Mouse (Mus musculus) embryo, embryonic 10 days (tissue): ENCODE results near the gene Vstm2a.
A peak's percentile ranks its signal among the peaks of the same experiment; 100 is the strongest.

Experiments
- DNase-seq: peaks from one replicate; pipeline ENCODE4 v3.0.0-alpha.2; 2015; ENCODE audit warnings: low spot score

The Vstm2a gene

GRCm38 (mm10) chr11:16257473-16257921, at the start of gene Vstm2a:
TSS of gene Vstm2a (plus strand) at chr11:16257724.
- peak; percentile 62 for DNase-seq

- DNase-seq: no peak
These were observed 513 bp upstream of the Vstm2a start for GRCm38 (mm10) chr11:16257011-16257410.

- DNase-seq: no peak
These were observed 776 bp downstream of the Vstm2a start for GRCm38 (mm10) chr11:16258300-16258699.

GRCm38 (mm10) chr11:16259876-16260275, 2.4 kb downstream of the Vstm2a start:
- DNase-seq: no peak

- DNase-seq: peak; percentile 90
These were observed 3.4 kb downstream of the Vstm2a start for GRCm38 (mm10) chr11:16260764-16261578.

- DNase-seq: no peak
These were observed 10.9 kb downstream of the Vstm2a start for GRCm38 (mm10) chr11:16268396-16268795.

- DNase-seq: no peak
These were observed 32.9 kb downstream of the Vstm2a start for GRCm38 (mm10) chr11:16290381-16290780.

GRCm38 (mm10) chr11:16292960-16293359, 35.4 kb downstream of the Vstm2a start:
- no peak for DNase-seq

GRCm38 (mm10) chr11:16296521-16296920, 39.0 kb downstream of the Vstm2a start:
- no peak for DNase-seq

- DNase-seq: peak; percentile 4
These were observed 42.0 kb downstream of the Vstm2a start for GRCm38 (mm10) chr11:16299492-16299891.

- peak; percentile 3 for DNase-seq
These were observed 42.4 kb downstream of the Vstm2a start for GRCm38 (mm10) chr11:16299960-16300359.

- DNase-seq: no peak
These were observed 43.2 kb downstream of the Vstm2a start for GRCm38 (mm10) chr11:16300709-16301108.

- no peak for DNase-seq
These were observed 57.6 kb downstream of the Vstm2a start for GRCm38 (mm10) chr11:16315097-16315496.

GRCm38 (mm10) chr11:16345179-16345578, 87.7 kb downstream of the Vstm2a start:
- DNase-seq: no peak

- DNase-seq: no peak
These were observed 88.2 kb downstream of the Vstm2a start for GRCm38 (mm10) chr11:16345676-16346075.

- DNase-seq: no peak
These were observed 94.4 kb downstream of the Vstm2a start for GRCm38 (mm10) chr11:16351915-16352314.

GRCm38 (mm10) chr11:16354356-16354755, 96.8 kb downstream of the Vstm2a start:
- DNase-seq: no peak

- no peak for DNase-seq
These were observed 109.5 kb downstream of the Vstm2a start for GRCm38 (mm10) chr11:16366852-16367587.

- DNase-seq: peak; percentile 6
These were observed 146.1 kb downstream of the Vstm2a start for GRCm38 (mm10) chr11:16403627-16404026.

- no peak for DNase-seq
These were observed 154.2 kb downstream of the Vstm2a start for GRCm38 (mm10) chr11:16411736-16412135.

- DNase-seq: peak; percentile 89
These were observed 155.1 kb downstream of the Vstm2a start for GRCm38 (mm10) chr11:16412609-16413008.

GRCm38 (mm10) chr11:16413077-16413644, 155.6 kb downstream of the Vstm2a start:
- no peak for DNase-seq
